Comparison of ENCODE assay signal across 9 mouse cellular contexts in the genomic region with DNA sequence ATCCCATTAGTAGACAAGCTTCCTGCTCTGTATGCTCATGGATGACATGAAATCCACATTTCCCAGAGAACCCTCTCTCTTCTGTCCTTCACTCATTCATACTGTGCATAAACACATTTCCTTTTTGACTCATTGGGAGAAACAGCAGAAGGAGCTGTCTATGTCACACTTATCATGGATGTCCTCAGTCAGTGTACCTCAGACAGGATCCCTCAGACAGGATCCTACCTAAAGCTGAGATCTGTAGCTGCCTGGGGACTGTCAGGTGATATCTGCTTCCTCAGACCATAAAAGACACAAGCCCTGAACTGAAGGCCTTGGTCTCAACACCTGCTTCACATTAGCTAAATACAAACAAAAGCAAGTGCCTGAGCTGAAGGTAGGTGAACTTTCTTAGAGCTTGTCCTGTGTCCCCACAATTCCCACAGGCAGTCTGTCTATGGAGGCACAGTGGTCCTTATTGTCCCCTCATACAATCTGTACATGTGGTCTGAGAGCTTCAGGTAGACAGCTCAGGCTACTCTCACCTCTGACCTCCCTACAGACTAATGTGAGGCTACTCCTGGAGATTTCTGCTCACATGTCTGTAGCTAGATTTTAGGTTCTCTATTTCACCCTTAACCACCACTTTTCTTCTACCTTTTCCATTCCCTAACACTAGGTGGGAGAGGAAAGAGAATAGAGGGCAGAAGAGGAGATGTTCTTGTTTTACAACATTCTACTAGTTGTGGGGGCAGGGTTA. TPM values are rescaled to one million over a fixed set of nuclear protein-coding genes. Genes with fewer than 3 reads are reported as not detected.
A peak's percentile ranks its signal among the peaks of the same experiment; 100 is the strongest.
DNase-seq lines count a peak whose midpoint lies in the region; ATAC-seq lines count a peak whose summit lies in the region.
"Had no signal": no experiment of that assay in that cellular context is flagged by ENCODE, and none has a peak within 500 bp of the region (broad histone marks: within the 10 kb centered on the region; RNA-seq: fewer than 3 reads in every experiment).

No protein-coding gene starts in this region.

- no peak overlapping the region for H3K9ac ChIP-seq in forebrain, embryonic 16.5 days (replicated peaks; ENCODE audit: low read depth, low read length)
- H3K9ac ChIP-seq in midbrain, embryonic 12.5 days (replicated peaks), result no peak overlapping the region

- H3K27me3 ChIP-seq in forebrain, embryonic 10.5 days (ENCODE audit: poor library complexity, severe bottlenecking), result no peaks in the 10 kb centered on the region
- no peaks in the 10 kb centered on the region for H3K27me3 ChIP-seq in forebrain, embryonic 16.5 days (replicated peaks; ENCODE audit: control insufficient read depth, insufficient read depth, low read length)
- H3K27me3 ChIP-seq in midbrain, embryonic 12.5 days, result no peaks in the 10 kb centered on the region

- no peak overlapping the region for H3K4me2 ChIP-seq in forebrain, embryonic 16.5 days (ENCODE audit: low read length)
- no peak overlapping the region for H3K4me2 ChIP-seq in midbrain, embryonic 12.5 days (replicated peaks)

- no peak overlapping the region for H3K4me3 ChIP-seq in forebrain, embryonic 10.5 days
- H3K4me3 ChIP-seq in forebrain, embryonic 16.5 days (replicated peaks; ENCODE audit: low read length), result no peak overlapping the region
- H3K4me3 ChIP-seq in midbrain, embryonic 12.5 days, result no peak overlapping the region
- H3K4me3 ChIP-seq: left cerebral cortex, adult 2 months had no signal

- no peak overlapping the region for H3K27ac ChIP-seq in forebrain, embryonic 10.5 days
- no peak overlapping the region for H3K27ac ChIP-seq in forebrain, embryonic 16.5 days (ENCODE audit: low read length)
- H3K27ac ChIP-seq in midbrain, embryonic 12.5 days (replicated peaks), result no peak overlapping the region
- H3K27ac ChIP-seq: left cerebral cortex, adult 2 months had no signal

- H3K4me1 ChIP-seq in forebrain, embryonic 10.5 days, result no peaks in the 10 kb centered on the region
- no peaks in the 10 kb centered on the region for H3K4me1 ChIP-seq in forebrain, embryonic 16.5 days (replicated peaks; ENCODE audit: control insufficient read depth, insufficient read depth, low read length)
- H3K4me1 ChIP-seq in midbrain, embryonic 12.5 days, result no peaks in the 10 kb centered on the region

- ATAC-seq in forebrain, embryonic 16.5 days, result no peak
- ATAC-seq in midbrain, embryonic 12.5 days (ENCODE audit: low FRiP score, low read depth), result peak; percentile 36; the same call in 1 of the 2 replicates

- H3K9me3 ChIP-seq in forebrain, embryonic 10.5 days, result no peaks in the 10 kb centered on the region
- H3K9me3 ChIP-seq in forebrain, embryonic 16.5 days (ENCODE audit: control insufficient read depth, low read length), result no peaks in the 10 kb centered on the region
- H3K9me3 ChIP-seq in midbrain, embryonic 12.5 days, result no peaks in the 10 kb centered on the region

- H3K36me3 ChIP-seq in forebrain, embryonic 10.5 days (replicated peaks), result no peaks in the 10 kb centered on the region
- H3K36me3 ChIP-seq in forebrain, embryonic 16.5 days (ENCODE audit: control insufficient read depth, insufficient read depth), result no peaks in the 10 kb centered on the region
- no peaks in the 10 kb centered on the region for H3K36me3 ChIP-seq in midbrain, embryonic 12.5 days

- peak; percentile 15 for DNase-seq in forebrain, embryonic 10.5 days (ENCODE audit: extremely low spot score, low spot score)
- DNase-seq in R1 (ENCODE audit: low read depth, low spot score), result peak; percentile 3
- DNase-seq in forelimb bud, embryonic 11.5 days (ENCODE audit: low read depth, low spot score), result peak; percentile 54
- no peak for DNase-seq in cerebellum, adult 18-20 months
- no peak for DNase-seq in spleen, adult 12 weeks (ENCODE audit: low spot score)
- DNase-seq in left cerebral cortex, adult 11 months (ENCODE audit: low spot score), result no peak

RNA-seq across cellular contexts. Expression of a gene that starts 1.1 kb away (rescaled TPM):
- not detected in 2 replicates for polyA plus RNA-seq in forebrain, embryonic 10.5 days (2016; fragmentation: Nextera tagmentation; extraction: Ambion mirVana)
- not detected in 2 replicates for polyA plus RNA-seq in forebrain, embryonic 16.5 days (2015; fragmentation: Nextera tagmentation; extraction: Ambion mirVana)
- not detected in 2 replicates for polyA plus RNA-seq in midbrain, embryonic 12.5 days (2016; fragmentation: Nextera tagmentation; extraction: Ambion mirVana)

Comparison
In these comparisons a context has a peak if more than half of its experiments do, and no peak if none do; other contexts are left out.
1. DNase-seq: peak in forebrain, embryonic 10.5 days (single experiment), R1 (single experiment) and forelimb bud, embryonic 11.5 days (single experiment); none in cerebellum, adult 18-20 months (0 of 2), spleen, adult 12 weeks (single experiment) and left cerebral cortex, adult 11 months (single experiment).